Mouse (Mus musculus): ENCODE results near the gene Pvrig.
"Not testable (repeated sequence)": the region's sequence is repeated elsewhere in the genome, so short reads cannot be mapped to it uniquely, and the experiment has no call there.

Pvrig gene

GRCm38 (mm10) chr5:138341661-138342060, at the start of gene Pvrig:
Gene Pvrig, plus strand, starts transcription at chr5:138341961.
- no peak for DNase-seq

GRCm38 (mm10) chr5:138294158-138294557, 47.6 kb upstream of the Pvrig start:
- no peak for DNase-seq

DNA sequence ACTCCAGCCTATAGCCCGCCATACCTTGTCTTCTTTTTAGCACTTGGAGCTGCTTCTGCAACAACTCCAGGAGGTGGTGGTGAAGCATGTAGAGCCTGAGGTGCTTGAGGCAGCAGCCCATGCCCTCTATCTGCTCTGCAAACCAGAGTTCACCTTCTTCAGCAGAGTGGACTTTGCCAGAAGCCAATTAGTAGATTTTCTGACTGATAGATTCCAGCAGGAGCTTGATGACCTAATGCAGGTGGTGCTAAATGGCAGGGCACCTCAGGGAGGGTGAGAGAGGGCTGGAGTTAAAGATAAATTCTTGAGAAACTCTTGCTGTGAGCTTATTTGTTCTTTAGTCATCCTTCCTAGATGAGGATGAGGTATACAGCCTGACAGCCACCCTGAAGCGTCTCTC, 42.1 kb upstream of the Pvrig start:
- no peak for DNase-seq

DNA sequence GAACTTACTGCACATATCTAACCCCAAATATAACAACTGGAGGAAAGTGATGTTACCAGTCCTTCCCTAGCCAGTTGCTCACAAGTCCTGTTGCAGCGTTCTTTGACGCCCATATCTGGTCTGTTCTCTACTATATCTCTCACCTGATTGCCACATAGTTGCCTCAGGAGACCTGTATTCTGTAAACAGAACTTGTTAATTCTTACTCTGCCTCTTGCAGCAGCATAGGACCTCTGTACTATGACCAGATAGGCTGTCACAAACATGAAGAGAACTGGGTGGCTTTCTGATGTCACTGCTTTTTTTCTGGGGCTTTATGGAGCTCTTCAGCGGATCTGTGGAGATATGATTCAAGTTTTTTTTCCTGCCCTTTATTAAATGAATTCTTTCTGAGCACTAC, 29.0 kb upstream of the Pvrig start:
- no peak for DNase-seq

DNA sequence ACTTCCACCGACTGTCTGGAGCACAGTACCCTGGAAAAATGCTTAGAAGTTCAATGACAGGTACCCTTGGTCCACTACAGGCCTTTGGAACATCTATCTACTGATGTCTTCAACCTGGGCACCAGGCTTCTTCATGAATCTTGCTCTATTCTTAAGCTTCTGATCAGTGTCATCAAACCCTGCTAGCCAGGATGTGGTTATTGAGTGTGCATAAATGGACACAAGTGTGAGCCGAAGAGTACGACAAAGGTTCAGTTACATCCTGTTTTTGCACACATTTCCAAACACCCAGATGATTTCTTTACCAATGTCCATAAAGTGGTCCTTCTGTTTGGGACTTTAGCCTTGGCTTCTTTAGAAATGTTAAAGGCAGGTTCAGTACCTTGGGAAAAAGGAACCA, 1.5 kb downstream of the Pvrig start:
- DNase-seq: no peak

DNA sequence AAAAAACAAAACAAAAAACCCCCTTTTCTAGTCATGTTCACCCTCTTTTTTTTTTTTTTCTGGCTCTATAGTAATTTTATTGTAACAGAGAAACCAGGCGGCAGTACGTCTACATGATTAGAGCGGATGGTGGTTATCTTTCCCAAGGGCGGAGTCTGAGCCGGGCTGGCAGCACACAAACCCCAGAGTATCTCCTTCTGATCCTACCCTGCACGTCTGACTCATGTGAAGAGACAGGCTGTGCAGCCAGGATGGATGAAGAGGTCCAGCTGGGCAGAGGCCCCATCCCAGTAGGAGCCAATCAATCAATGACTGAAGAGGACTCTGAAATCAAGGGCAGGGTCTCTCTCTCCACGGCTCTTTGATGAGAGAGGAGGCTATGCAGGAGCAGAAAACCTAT, 21.4 kb downstream of the Pvrig start:
- DNase-seq: not testable (repeated sequence)

DNA sequence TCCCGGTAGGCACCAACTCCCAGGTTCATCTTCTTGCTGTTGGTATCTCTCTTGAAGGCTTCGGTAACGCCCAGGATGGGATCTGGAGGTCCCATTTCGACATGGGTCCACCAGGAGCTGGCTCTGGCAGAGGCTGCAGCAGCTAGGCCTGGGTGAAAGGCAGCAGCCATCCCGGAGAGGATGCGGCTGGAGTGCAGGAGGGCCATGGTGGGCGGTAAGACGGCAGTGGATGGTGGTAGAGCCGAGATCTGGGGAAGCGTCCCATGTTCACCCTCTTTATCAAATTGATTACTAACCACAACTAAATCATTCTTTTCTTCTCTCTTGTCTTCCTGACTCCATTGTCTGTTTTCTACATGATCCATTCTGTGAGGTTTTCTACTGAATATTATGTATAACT, 23.6 kb downstream of the Pvrig start:
- DNase-seq: not testable (repeated sequence)
